Mouse (Mus musculus): ENCODE measurements around the gene Gcn1l1.

DNA sequence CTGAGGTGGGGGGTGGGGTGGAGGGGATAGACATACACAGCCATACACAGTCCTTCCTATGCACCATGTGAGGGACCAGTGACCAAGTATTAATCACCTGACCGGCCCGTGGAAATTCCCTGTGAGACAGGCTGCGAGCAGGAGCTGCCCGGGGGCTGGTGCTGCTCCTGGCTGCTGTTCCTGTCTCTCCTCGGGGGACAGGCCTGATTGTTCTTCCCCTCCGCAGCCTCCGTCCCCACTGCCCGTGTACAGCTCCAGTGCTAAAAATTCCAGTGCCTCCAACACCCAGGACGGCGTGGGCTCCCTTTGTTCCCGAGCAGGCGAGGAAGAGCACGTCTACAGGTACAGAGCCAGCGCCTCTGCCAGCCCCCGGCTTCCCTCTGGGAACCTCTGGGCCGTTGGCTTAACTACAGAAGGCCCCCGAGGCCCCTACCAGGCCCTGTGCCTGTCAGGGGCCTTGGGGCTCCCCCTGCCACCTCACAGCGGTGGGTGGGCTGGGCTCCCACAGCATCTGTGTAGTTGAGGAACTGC is 20.3 kb upstream of the Gcn1l1 start:
- TF ChIP-seq POLR2A (IDR thresholded peaks at IDR 0.05; ENCODE audit: borderline replicate concordance, extremely low read depth, insufficient read depth, insufficient read length, poor library complexity, severe bottlenecking) = no peak
- no peak for TF ChIP-seq CTCF (IDR thresholded peaks at IDR 0.05; ENCODE audit: borderline replicate concordance, extremely low read depth, insufficient read depth, insufficient read length)
